15 mouse cellular contexts compared by ENCODE assay signal in the genomic region with DNA sequence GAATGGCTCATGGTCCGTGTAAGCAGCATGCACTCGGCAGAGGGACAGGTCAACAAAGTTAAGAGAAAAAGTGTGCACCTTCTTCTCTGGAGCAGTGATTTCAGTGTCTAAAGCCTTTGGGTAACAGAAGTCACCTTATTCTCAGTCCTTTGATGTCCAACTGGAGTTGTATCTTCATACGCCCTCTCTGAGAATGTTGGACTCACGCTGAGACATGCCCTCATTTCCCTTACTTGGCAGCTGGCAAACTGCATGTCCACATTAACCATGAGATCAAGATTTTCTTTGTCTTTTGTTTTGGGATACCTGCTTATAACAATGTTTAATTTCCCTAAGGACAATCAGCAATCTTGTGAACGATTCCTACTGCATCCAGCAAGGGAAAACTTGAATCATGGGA.
"Had no signal": no experiment of that assay in that cellular context is flagged by ENCODE, and none has a peak within 500 bp of the region (broad histone marks: within the 10 kb centered on the region; RNA-seq: fewer than 3 reads in every experiment).

No protein-coding gene starts in this region.

- H3K9ac ChIP-seq: liver, embryonic 15.5 days; midbrain, embryonic 15.5 days; neural tube, embryonic 13.5 days; stomach, embryonic 15.5 days had no signal

- H3K27me3 ChIP-seq: liver, embryonic 15.5 days; megakaryocyte, embryonic 14.5 days; midbrain, embryonic 15.5 days; neural tube, embryonic 13.5 days; stomach, embryonic 15.5 days had no signal

- H3K4me1 ChIP-seq: liver, embryonic 15.5 days; megakaryocyte, embryonic 14.5 days; midbrain, embryonic 15.5 days; neural tube, embryonic 13.5 days; stomach, embryonic 15.5 days had no signal

- H3K9me3 ChIP-seq: liver, embryonic 15.5 days; megakaryocyte, embryonic 14.5 days; midbrain, embryonic 15.5 days; neural tube, embryonic 13.5 days; stomach, embryonic 15.5 days had no signal

- H3K4me3 ChIP-seq: liver, embryonic 15.5 days; megakaryocyte, embryonic 14.5 days; midbrain, embryonic 15.5 days; neural tube, embryonic 13.5 days; stomach, embryonic 15.5 days had no signal

- H3K36me3 ChIP-seq: liver, embryonic 15.5 days; midbrain, embryonic 15.5 days; neural tube, embryonic 13.5 days; stomach, embryonic 15.5 days had no signal

- H3K27ac ChIP-seq: liver, embryonic 15.5 days; midbrain, embryonic 15.5 days; neural tube, embryonic 13.5 days; stomach, embryonic 15.5 days had no signal

- DNase-seq: kidney, adult 8-10 months; kidney, postnatal 25 days; left cerebral cortex, postnatal 4 days; lung, adult 2 months; lung, postnatal 36 days; thymus, adult 2 months; thymus, postnatal 25 days had no signal

- ATAC-seq: lung, postnatal 0 days; midbrain, embryonic 15.5 days had no signal

- H3K4me2 ChIP-seq: liver, embryonic 11.5 days; liver, embryonic 15.5 days; midbrain, embryonic 11.5 days; midbrain, embryonic 15.5 days; neural tube, embryonic 13.5 days; stomach, embryonic 15.5 days had no signal
